In the genomic region with DNA sequence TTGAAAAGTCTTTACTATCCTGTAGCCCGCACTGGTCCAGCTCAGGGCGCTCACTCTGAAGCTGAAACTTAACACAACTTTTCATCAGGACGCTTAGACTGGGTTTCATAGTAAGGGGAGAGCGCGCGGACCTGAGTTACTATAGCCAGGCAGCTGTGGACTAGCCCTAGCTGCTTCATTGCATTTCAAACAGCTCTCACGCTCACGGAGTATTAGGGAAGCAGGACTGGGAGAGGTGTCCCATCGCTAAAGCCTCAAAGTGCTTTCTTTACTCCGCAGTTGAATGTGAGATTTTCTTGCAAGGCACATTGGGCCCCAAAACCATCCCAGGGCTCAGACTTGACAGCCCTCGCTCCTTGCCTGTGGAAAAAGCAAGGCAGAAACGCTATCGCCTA, we compare ENCODE assay signal across 10 mouse cellular contexts. TPM values are rescaled to one million over a fixed set of nuclear protein-coding genes. Genes with fewer than 3 reads are reported as not detected.
DNase-seq lines count a peak whose midpoint lies in the region; ATAC-seq and TF ChIP-seq lines count a peak whose summit lies in the region.
"Had no signal": no experiment of that assay in that cellular context is flagged by ENCODE, and none has a peak within 500 bp of the region (broad histone marks: within the 10 kb centered on the region; RNA-seq: fewer than 3 reads in every experiment).

No protein-coding gene starts in this region.

- H3K4me1 ChIP-seq in heart, embryonic 10.5 days: peaks cover 25% of the 10 kb centered on the region; the same call in 1 of the 2 replicates
- H3K4me1 ChIP-seq in heart, adult 2 months (ENCODE audit: control insufficient read depth, insufficient read depth, low read length): no peaks in the 10 kb centered on the region
- H3K4me1 ChIP-seq in limb, embryonic 14.5 days (ENCODE audit: control insufficient read depth, insufficient read depth, low read length): peaks cover 28% of the 10 kb centered on the region

- no peaks in the 10 kb centered on the region for H3K36me3 ChIP-seq in heart, embryonic 10.5 days
- H3K36me3 ChIP-seq in heart, adult 2 months (ENCODE audit: control insufficient read depth, insufficient read depth, low read length): no peaks in the 10 kb centered on the region
- H3K36me3 ChIP-seq in limb, embryonic 14.5 days (ENCODE audit: control insufficient read depth, insufficient read depth, low read length): no peaks in the 10 kb centered on the region

- peak overlapping the region; percentile 87 for H3K4me2 ChIP-seq in limb, embryonic 14.5 days (replicated peaks; ENCODE audit: low read depth, low read length, severe bottlenecking)

- TF ChIP-seq POLR2A in heart, adult 2 months (IDR thresholded peaks at IDR 0.05; ENCODE audit: insufficient read depth, low read depth, low read length): no peak
- TF ChIP-seq POLR2A in limb, embryonic 14.5 days (IDR thresholded peaks at IDR 0.05; ENCODE audit: borderline replicate concordance, extremely low read depth, insufficient read depth, insufficient read length): no peak

- H3K27ac ChIP-seq in heart, embryonic 10.5 days: no peak overlapping the region
- no peak overlapping the region for H3K27ac ChIP-seq in heart, adult 2 months
- peak overlapping the region; percentile 58 for H3K27ac ChIP-seq in limb, embryonic 14.5 days (replicated peaks; ENCODE audit: low read depth, low read length)
- H3K27ac ChIP-seq: macrophage had no signal

- intact Hi-C loops in heart, adult 2 months (cut with DNase I): no loop called here

- peak overlapping the region; percentile 71 for H3K4me3 ChIP-seq in heart, embryonic 10.5 days
- H3K4me3 ChIP-seq in heart, adult 2 months: no peak overlapping the region
- peak overlapping the region; percentile 59 for H3K4me3 ChIP-seq in limb, embryonic 14.5 days (replicated peaks; ENCODE audit: low read length)

- H3K9ac ChIP-seq in heart, adult 2 months (ENCODE audit: low read depth, low read length): no peak overlapping the region
- peak overlapping the region; percentile 69 for H3K9ac ChIP-seq in limb, embryonic 14.5 days (ENCODE audit: low read depth, low read length, severe bottlenecking)

- no peak for TF ChIP-seq EP300 in heart, adult 2 months (IDR thresholded peaks at IDR 0.05; ENCODE audit: insufficient read depth, low read depth, low read length)

- DNase-seq in heart, embryonic 10.5 days (ENCODE audit: low spot score): no peak
- DNase-seq in heart, adult 2 months: no peak
- peak; percentile 43 for DNase-seq in retina, embryonic 14.5 days (ENCODE audit: low spot score)
- DNase-seq in retina, postnatal 1 day: no peak
- DNase-seq in limb, embryonic 14.5 days (ENCODE audit: low spot score): no peak
- no peak for DNase-seq in thymus, postnatal 0 days (ENCODE audit: low spot score)
- no peak for DNase-seq in layer of hippocampus, adult 9-10 months (ENCODE audit: low spot score)
- DNase-seq: gastrocnemius, postnatal 25 days had no signal

- no peaks in the 10 kb centered on the region for H3K9me3 ChIP-seq in heart, embryonic 10.5 days
- H3K9me3 ChIP-seq in limb, embryonic 14.5 days (ENCODE audit: control insufficient read depth, low read length): no peaks in the 10 kb centered on the region

- 5% methylated on average over 13 of the region's 13 CpGs for WGBS in heart, embryonic 10.5 days
- 6% methylated on average over 13 of the region's 13 CpGs for WGBS in heart, adult 2 months
- WGBS in limb, embryonic 14.5 days: 3% methylated on average over 13 of the region's 13 CpGs

- peaks cover 67% of the 10 kb centered on the region for H3K27me3 ChIP-seq in heart, embryonic 10.5 days (ENCODE audit: insufficient read depth, poor library complexity, severe bottlenecking)
- peaks cover 7% of the 10 kb centered on the region; the same call in 1 of the 2 replicates for H3K27me3 ChIP-seq in heart, adult 2 months (ENCODE audit: control insufficient read depth, insufficient read depth, low read length)
- H3K27me3 ChIP-seq in limb, embryonic 14.5 days (ENCODE audit: control insufficient read depth, insufficient read depth, low read length): peaks cover 41% of the 10 kb centered on the region

- peak; percentile 23; the same call in 1 of the 2 replicates for ATAC-seq in limb, embryonic 14.5 days (ENCODE audit: low FRiP score, low read depth)
- ATAC-seq in activated CD4-positive, CD25-positive, alpha-beta regulatory T cell, adult 4 months: no peak

- no peak for TF ChIP-seq CTCF in heart, adult 2 months (IDR thresholded peaks at IDR 0.05)

- H3K79me2 ChIP-seq in heart, adult 2 months (replicated peaks; ENCODE audit: control insufficient read depth, insufficient read depth, low read length): no peaks in the 10 kb centered on the region

RNA-seq across cellular contexts. Expression of a gene that starts 0.8 kb away (rescaled TPM):
- 0.34 and 1.7 TPM in 2 replicates for polyA plus RNA-seq in heart, embryonic 10.5 days (2016; fragmentation: Nextera tagmentation; extraction: Ambion mirVana)
- 1 to 10 TPM in 1 of 2 experiments, under 1 TPM in 1; 0.55 to 1.6 TPM for total RNA-seq in heart, adult 2 months (2021)
- 2.4 and 5.5 TPM in 2 replicates for polyA plus RNA-seq in heart, adult 2 months (2012; rRNA removed)
- polyA plus RNA-seq in limb, embryonic 14.5 days (2012; rRNA removed): 32.6 and 48.5 TPM in 2 replicates
- polyA plus RNA-seq in limb, embryonic 14.5 days (2014; fragmentation: Nextera tagmentation; extraction: Ambion mirVana): 18.8 and 22.4 TPM in 2 replicates
- polyA plus RNA-seq in activated CD4-positive, CD25-positive, alpha-beta regulatory T cell, adult 4 months (2017; shearing (Covaris generic)): 1 to 10 TPM; 4.7 to 8.1 TPM
- polyA plus RNA-seq in thymus, postnatal 0 days (2015; fragmentation: Nextera tagmentation; extraction: Ambion mirVana): 23.5 and 27.3 TPM in 2 replicates
- polyA plus RNA-seq: macrophage had no signal
